Mouse (Mus musculus) natural killer cell, adult 2 months (primary cell): ENCODE results near the gene Kpna6.
A peak's percentile ranks its signal among the peaks of the same experiment; 100 is the strongest.
"Not testable (repeated sequence)": the region's sequence is repeated elsewhere in the genome, so short reads cannot be mapped to it uniquely, and the experiment has no call there.

Experiments used
- DNase-seq, 2 experiments: peaks; one replicate each; pipeline ENCODE4 v3.0.0; 2022; ENCODE audit warnings: low spot score in 2 of 2

Gene Kpna6

DNA sequence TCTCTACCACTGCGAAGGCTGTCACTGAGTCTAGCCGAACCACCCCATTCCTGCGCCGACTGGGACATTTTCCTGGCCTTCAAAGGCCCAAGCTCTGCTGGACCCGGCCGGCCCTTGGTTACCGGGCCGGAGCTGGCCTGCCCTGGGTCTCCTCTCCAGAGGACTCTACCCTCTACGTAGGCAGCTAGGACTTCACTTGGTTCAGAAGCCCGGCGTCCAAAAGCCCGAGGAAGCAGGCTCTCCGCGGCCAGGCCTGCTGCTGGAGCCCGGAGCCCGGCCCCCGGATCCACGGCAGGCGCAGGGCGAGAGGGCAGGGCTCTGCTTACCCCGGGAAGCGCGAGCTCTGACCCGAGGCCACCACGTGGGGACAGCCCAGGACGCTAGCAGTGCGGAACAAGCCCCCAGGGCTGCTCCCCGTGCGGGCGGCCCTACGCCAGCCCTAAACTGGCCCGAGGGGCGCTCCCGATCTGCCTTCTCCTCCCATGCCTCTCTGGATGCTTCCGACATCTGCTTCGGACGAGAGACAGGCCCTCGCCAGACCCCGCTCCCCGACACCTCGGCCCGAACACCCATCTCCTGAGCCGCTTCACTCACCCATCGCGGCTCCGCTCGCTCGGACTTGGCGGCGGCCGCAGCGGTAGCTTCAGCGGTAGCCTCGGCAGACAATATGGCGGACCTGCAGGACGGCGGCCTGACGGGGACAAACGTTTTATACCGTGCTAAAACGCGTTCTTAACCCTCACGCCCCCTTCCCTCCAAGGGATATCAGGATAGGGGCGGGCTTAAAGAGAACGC is at the start of gene Kpna6:
Gene Kpna6, minus strand, starts transcription at position 685 of the 795 bp plus-strand sequence.
- peak; percentile 69 to 79 for DNase-seq

DNA sequence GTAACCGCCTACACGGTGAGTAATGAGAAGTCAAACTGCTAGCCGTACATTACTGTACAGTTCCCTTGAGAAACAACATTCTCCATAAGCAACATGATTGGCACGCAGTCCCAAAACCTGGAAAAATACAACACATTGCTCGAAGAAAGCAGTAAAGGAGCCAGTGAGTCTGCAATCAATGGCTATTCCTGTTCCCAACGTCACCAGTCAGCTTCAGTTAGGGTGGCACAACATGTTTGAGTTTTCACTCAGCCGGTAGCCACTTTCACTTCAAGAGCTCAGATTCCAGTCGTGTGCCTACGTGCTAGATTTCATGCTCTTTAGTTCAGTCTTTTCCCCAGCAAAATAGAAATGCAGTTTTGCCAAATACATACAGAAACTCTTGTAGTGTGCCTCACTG is 43.7 kb upstream of the Kpna6 start:
- no peak for DNase-seq

DNA sequence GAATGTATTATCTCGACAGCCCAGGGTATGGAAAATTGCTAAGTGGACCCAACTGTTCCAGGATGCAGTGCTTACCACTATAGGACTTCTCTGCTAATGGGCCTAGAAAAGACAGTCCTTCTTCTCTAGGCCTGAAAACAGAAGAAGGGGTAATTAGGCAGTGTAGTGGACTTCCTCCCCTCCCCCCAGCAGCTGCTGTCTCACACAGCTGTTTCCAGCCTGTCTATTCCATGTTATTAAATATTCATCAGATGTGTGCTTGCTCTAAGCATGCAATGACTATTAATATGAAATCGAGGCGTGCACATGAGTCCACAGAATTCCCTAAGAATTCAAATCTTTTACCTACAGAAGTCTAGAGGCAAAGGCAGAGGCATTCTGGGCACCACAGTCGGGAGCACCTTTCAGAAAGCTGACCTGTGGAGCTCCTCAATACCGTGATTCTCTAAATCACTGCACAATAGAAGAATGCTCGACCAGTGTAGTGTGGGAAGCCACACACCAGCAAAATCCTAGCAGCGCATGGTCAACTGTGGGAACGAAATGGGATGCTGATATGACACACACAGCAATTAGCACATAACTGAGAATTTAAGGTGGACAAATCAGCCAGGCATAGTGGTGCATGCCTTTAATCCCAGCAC is 37.0 kb upstream of the Kpna6 start:
- DNase-seq = no peak

DNA sequence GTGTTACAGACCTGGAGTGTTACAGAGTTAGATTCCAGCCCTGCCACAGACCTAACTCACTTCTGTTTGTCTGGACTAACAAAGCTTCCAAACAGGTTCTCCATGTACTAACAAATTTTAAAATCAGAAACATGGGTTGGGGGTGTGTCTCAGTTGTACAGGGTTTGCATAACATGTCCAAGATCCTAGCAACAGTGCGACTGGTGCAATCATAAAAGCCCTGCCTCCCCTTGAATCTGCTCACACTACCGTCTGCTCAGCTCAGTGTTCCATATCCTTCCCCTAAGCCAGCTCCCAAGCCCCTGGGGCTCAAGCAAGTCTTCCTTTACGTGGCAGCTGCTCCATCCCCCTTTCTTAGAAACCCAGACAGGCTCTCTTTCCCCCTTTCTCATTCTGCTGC is 34.2 kb upstream of the Kpna6 start:
- DNase-seq = no peak

DNA sequence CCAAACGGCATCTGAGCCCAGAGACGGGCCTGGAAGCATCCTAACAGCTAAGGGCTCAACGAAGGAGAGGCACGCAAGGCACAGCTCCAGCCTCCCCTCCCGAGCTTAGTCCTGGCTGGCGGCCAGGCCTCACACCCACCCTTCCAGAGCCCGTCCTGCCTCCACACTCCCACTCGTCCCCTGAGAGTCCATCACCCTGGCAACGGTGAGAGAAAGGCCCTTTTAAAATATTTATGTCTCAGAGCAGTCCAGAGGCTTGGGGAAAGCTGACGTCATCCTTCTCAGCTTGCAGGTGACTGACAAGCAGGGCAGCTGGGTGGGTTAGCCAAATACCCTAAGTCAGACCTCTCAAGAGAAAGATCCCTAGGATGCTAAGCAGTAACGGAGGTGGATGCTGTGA is 29.9 kb upstream of the Kpna6 start:
- no peak for DNase-seq

DNA sequence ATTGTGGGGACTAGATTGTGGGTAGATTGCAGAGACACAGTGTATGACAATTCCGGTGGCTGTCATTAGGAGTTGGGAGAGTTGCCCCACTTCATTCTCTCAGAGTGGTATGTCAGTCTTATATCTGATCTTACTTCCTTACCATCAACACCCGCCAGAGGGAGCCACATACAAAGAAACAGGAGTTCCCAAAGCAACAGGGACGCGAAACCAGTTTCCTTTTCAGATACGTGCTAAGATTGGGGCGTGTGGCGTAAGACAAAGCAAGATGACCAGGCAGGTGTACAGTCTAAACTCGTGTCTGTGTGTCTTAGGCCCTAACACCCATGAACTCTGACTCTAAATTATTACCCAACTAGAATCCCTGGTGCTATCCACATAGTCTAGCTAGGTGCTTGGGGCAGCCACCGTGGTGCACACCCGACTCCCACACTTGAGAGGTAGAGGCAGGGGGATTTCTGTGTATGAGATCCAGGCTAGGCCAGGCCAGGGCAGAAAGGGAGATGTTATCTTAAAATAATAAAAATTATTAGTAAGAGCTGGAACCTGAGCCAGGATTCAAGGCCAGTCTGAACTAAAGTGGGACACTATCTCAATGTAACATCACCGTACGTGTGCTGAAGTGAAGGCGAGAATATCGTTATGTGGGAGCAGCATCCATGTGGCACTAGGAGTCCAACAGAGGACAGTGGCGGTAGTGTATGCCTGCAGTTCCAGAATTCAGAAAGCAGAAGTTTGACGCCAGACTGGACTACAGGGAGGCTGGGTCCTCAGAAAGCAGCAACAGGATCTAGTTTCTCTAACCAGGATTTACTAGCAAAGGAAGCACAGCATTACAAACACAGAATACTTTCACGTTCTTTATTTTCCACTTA is 29.2 kb upstream of the Kpna6 start:
- DNase-seq = peak; percentile 80 to 87

DNA sequence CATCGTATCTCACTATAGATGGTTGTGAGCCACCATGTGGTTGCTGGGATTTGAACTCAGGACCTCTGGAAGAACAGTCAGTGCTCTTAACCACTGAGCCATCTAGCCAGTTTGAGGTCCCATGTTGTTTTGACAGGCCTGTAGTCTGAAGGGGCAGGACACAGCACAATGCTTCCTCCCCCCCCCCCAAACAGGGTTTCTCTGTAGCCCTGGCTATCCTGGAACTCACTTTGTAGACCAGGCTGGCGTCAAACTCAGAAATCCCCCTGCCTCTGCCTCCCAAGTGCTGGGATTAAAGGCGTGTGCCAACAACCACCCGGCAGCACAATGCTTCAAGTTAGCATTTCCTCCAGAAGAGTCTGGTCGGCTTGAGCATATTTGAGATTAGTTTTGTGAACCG is 28.1 kb upstream of the Kpna6 start:
- not testable (repeated sequence) for DNase-seq

DNA sequence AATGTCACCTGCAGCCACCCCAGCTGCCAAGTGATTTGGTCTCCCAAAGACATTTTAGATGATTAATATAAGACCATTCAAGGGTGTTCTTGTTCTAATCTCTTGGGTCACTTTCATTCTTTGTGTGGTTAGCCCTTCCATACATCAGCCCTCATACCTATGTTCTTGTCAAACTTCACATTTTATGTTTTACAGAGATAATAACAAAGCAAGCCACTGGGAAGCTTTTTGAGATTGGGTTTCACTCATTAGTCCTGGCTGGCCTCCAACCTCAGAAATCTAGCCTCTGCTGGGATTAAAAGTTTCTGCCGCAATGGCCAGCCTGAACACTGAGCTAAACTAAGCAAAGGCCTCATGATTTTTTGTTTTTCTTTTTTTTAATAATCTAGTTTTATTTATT is 27.6 kb upstream of the Kpna6 start:
- no peak for DNase-seq

DNA sequence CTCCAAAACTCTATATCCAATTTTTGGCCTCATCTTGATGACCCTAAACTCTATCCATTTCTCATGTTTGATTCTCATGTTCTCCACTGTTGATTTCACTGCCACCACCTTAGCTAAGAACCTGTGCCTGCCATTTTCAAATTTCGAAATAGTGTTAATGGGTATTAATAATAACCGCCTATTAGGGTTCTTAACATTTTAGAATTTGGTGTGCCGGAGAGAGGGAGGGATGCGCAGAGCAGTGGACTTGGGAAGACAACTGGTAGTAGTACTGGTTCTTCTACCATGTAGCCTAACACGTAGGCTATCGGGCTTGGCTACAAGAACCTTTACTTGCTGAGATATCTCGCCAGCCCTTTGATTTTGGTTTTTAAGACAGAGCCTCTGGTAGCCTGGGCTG is 24.6 kb upstream of the Kpna6 start:
- no peak for DNase-seq

DNA sequence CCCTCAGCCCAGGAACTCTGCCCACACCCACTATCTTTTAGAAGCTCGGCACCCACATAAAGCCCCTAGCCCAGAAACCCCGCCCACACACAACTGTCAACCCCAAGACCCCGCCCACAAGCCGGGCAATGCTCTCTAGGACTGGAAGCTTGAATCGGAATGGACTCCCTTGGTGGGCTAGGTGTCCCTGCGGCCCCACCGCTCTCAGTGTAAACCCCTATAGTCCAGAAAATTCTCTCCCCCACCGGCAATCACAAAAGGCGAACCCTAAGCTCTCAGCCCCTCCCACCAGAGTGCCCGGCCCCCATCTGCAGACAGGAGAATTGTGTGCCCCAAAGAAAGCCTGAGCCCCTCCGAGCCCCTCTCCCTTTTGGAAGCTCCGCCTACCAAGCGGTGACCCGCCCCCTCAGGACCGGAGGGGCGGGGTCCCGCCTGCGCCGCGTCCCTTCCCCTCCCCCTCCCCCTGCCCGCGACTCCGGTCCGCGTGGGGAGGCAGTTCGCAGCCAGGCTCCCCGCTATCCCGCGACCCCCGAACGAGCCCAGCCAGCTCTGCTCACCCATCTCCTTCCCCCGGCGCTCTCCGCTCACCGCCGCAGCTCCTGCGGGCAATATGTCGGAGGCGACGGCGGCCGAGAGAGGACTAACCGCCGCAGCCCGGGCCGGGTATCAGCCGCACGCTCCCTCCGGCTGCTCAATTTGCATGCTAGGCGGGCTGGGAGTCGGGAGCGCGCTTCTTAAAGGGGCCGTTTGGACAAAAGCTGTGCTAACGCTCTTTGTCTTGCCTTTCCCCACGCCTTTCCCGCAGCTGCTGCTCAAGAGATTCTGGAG is 23.8 kb upstream of the Kpna6 start, which contains the start of gene Tmem39b:
Gene Tmem39b, minus strand, starts transcription at position 681 of the 828 bp plus-strand sequence.
- peak; percentile 76 to 85 for DNase-seq

DNA sequence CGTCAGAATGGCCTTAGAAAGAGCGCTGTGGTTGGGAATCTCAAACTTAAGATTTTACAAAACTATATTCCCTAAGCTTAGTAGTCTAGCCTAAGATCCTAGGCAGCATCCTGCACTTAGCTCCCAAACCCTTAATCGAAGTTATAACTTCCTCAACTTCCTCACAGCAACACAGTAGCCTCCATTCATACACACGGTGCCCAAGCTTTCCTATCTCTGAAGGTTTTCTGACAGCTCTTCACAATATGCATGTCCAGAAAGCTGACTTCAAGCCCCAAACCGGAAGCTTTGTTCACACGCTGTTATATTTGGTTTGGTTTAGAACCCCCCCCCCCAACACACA is 23.2 kb upstream of the Kpna6 start:
- no peak for DNase-seq

DNA sequence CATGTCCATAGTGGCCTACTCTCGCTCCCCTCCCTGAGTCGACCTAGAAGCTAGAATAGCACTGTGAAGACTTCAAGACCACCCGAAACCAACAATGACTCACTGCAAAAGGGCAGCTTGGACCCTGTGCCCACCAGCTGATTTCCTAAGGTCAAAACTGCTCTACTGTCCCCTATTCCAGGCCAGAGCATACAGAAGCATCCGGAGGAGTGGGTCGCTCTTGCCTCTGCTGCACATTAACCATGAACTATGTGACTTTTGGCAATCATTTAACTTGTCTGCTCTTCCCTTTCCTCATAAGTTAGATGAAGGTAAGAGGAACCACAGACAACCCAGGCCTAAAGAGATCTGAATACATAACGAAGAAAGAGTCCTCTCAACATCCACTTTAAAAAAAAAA is 12.0 kb upstream of the Kpna6 start:
- no peak for DNase-seq

DNA sequence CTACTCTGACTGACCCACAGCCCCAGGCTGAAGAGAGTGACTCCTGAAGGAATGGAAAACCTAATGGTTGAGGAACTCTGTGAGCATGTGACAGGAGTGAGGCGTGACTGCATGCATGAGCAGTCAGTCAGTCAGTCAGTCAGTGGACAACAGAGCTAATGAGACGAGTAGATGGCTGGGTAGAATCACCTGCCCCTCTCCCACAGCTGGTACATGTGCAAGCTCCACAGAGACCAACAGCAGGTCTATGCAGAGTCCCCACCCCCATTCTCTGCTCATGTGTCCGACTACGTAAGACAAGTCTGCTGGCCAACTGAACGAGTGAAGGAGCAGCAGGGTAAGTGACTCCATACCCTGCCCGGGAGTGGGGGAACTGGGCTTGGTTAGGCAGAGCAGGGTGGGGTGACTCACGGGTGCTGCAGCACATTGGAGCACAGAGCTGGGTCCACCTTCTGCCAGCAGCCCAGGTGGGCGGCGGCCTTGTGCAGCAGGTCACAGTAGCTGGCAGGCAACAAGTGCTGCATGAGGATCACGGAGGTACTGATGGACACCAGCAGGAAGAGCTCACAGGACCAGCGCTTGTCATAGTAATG is 11.4 kb upstream of the Kpna6 start:
- DNase-seq = no peak

DNA sequence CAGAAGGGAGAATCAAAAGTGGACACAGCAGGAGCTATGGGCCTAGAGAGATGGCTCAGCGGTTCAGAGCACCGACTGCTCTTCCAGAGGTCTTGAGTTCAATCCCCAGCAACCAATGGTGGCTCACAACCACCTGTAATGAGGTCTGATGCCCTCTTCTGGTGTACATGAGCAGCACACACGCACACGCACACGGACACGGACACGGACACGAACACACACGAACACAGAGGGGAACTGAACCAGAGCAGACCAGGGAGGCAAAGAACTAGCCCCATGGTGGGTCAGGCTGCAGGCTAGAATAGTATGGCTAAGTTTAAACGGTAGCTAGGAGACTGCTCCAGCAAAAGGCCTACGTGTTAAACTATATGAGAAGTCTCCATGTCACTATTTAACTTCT is 9.3 kb upstream of the Kpna6 start:
- no peak for DNase-seq

DNA sequence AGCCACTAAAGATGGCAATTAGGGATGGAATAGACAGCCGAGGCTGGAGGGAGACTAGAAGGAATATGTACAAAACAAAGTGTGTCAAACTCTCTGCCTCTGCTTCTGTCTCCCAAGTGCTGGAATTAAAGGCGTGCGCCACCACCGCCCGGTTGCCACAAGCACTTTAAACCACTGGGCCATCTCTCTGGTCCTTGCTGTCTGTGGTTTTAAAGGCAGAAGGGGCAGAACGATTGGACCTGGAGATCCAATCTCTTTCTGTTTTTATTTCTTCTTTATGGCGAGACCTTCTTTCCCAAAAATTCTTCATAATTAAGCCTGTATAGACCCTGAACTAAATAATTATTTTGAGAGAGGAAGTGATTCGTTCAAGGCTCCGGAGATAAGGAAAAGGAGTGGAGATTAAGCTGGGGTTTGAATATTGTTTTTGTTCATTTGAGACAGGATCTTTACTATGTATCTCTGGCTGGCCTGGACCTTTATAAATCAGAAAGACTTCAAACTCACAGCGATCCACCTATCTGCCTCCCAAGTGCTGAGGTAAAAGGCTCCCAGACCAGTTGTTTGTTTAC is 397 bp upstream of the Kpna6 start:
- DNase-seq = no peak

DNA sequence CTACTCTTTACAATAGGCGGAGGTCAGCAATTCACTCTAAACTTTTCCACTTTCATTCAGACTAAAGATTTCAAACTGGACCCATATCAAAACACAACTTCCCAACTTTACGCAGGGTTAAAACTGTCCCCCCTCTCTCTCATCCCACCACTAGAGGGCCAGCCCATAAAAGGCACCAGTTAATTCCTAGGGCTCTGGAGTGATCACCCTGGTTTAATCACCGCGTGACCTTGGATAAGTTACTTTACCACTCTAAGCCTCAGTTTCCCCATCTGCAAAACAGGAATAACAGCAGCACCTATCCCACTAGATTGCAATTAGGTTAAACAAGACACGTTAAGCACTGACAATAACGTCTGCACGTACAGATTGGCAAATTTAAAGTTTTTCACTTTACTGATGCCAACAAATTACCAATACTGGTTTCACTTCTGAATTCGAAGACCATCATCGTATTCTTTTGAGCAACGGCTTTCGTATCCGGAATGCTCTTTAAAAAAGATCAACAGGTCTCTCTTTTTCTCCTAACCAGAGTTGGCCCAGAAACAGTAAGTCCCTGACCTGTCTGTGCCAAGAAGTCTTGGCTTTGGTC is 980 bp downstream of the Kpna6 start:
- peak; percentile 25 to 48 for DNase-seq

DNA sequence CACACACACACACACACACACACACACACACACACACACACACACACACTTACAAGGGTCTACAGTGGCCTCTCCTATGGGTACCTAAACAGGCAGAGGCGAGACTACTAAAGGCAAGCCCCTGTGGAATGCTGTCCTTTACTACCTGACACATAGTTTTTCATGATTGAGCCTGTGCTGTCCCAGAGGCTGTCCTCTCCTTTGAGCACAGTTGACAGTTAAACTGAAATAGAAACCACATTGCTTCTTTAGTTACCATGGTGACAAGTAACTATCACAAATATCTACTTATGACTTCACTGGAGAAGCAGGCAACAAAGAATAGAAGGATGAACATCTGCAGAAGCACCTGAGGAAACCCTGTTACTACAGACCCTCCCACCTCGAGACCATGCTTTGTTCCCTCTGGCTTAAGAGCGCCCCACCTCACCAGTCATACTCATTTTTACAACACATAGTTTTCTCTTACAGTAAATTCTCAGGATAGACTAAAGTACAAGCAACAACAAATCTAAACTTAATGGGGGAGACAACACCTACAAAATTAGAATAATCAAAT is 10.2 kb downstream of the Kpna6 start:
- no peak for DNase-seq

DNA sequence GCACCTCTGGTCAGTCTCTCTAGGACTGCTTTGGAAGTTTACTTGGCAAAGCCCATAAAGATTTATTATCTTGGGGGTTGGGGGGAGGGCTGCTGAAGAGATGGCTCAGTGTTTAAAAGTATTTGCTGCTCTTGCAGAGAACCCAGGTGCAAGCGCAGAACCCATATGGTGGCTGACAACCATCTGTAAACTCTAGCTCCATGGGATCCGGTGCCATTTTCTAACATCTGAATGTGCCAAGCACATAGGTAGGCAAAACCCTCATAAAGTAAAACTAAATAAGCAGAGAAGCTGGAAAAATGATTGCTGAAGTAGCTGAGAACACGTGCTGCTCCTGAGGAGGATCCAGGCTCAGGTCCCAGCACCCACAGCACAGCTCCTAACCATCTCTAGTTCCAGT is 11.0 kb downstream of the Kpna6 start:
- no peak for DNase-seq

DNA sequence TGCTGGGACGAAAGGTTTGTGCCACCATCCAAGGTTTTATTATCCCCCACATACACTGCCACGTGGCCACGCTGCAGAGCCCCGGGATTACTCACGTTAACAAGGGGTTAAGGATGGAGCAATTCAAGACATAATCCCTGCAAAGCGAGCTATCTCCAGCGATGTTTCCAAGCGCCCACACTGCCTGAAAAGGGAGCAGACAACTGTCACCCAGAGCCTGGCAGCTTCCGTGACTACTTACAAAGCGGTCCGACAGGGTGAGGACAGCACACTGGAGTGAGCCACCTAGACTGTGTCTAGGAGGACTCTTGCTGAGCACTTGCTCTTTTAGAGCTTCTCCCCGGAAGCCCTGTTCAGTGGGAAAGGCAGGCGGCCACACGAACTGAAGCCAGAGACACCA is 17.8 kb downstream of the Kpna6 start:
- DNase-seq = no peak

DNA sequence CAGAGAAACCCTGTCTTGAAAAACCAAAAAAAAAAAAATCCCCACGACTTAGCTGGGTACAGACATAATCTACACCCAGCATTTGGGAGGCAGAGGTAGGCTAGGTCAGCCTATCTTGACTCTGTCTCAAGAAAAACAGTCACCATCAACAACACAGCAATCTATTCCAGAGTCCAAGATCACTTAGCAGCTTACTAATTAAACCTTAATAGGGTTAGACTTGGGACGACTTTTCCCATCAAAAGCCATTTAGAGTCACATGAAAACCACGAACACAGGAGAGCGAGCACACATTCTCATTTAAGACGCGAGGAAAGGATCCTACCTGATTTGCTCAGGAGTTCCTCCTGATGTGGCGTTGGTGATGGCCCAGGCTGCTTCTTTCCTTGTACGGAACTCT is 22.2 kb downstream of the Kpna6 start:
- no peak for DNase-seq
